Mouse (Mus musculus): ENCODE data around the gene Ctrb1. TPM values are rescaled to one million over a fixed set of nuclear protein-coding genes. Genes with fewer than 3 reads are reported as not detected.

Ctrb1 gene
- polyA plus RNA-seq, 1 experiment from 2014 or later: not detected

- H3K9me3 ChIP-seq: no peaks in the 10 kb centered on the region
- H3K4me1 ChIP-seq: peaks cover 11% of the 10 kb centered on the region
- H3K4me3 ChIP-seq: no peak overlapping the region
- no peak for ATAC-seq (ENCODE audit: insufficient number of reproducible peaks, insufficient read depth, low FRiP score, low TSS enrichment, low read depth)
- no peak overlapping the region for H3K27ac ChIP-seq
- H3K36me3 ChIP-seq: peaks cover 4% of the 10 kb centered on the region
- 91% methylated on average over 12 of the region's 12 CpGs for WGBS
- H3K27me3 ChIP-seq: no peaks in the 10 kb centered on the region
- H3K9ac ChIP-seq: no peak overlapping the region
- no peak overlapping the region for H3K4me2 ChIP-seq
These were observed 13.8 kb upstream of the Ctrb1 start for GRCm38 (mm10) chr8:111704585-111704984.

GRCm38 (mm10) chr8:111701380-111701779 lies 10.6 kb upstream of the Ctrb1 start:
- Histone ChIP-seq H3K4me1 (0 out of 2 replicates have a peak, but pooled peaks cover 3% of the 10 kb centered on the region), H3K9me3 (0 out of 2 replicates have a peak, but pooled peaks cover under 1% of the 10 kb centered on the region), H3K27me3 (no peaks in the 10 kb centered on the region), H3K4me2 (no peak overlapping the region), H3K36me3 (no peaks in the 10 kb centered on the region), H3K27ac (no peak overlapping the region), H3K4me3 (no peak overlapping the region), H3K9ac (no peak overlapping the region)
- no peak for ATAC-seq (ENCODE audit: insufficient number of reproducible peaks, insufficient read depth, low FRiP score, low TSS enrichment, low read depth)
- 79% methylated on average over 9 of the region's 9 CpGs for WGBS

- H3K9ac ChIP-seq: no peak overlapping the region
- ATAC-seq (ENCODE audit: insufficient number of reproducible peaks, insufficient read depth, low FRiP score, low TSS enrichment, low read depth): no peak
- WGBS: 92% methylated on average over 5 of the region's 5 CpGs
These were observed 9.9 kb upstream of the Ctrb1 start for GRCm38 (mm10) chr8:111700740-111701139.

GRCm38 (mm10) chr8:111700201-111700600 lies 9.4 kb upstream of the Ctrb1 start:
- Histone ChIP-seq H3K27me3 (no peaks in the 10 kb centered on the region), H3K27ac (no peak overlapping the region), H3K9ac (no peak overlapping the region), H3K9me3 (0 out of 2 replicates have a peak, but pooled peaks cover 5% of the 10 kb centered on the region), H3K36me3 (no peaks in the 10 kb centered on the region), H3K4me3 (no peak overlapping the region), H3K4me1 (no peaks in the 10 kb centered on the region), H3K4me2 (no peak overlapping the region)
- no peak for ATAC-seq (ENCODE audit: insufficient number of reproducible peaks, insufficient read depth, low FRiP score, low TSS enrichment, low read depth)
- 76% methylated on average over 3 of the region's 3 CpGs for WGBS

More at GRCm38 (mm10) chr8:111700740-111701139, 9.9 kb upstream of the Ctrb1 start:
- no peak overlapping the region for H3K27ac ChIP-seq
- H3K27me3 ChIP-seq: no peaks in the 10 kb centered on the region
- H3K9me3 ChIP-seq: 0 out of 2 replicates have a peak, but pooled peaks cover 5% of the 10 kb centered on the region
- H3K4me1 ChIP-seq: no peaks in the 10 kb centered on the region
- no peak overlapping the region for H3K4me3 ChIP-seq
- no peaks in the 10 kb centered on the region for H3K36me3 ChIP-seq
- no peak overlapping the region for H3K4me2 ChIP-seq

- ATAC-seq (ENCODE audit: insufficient number of reproducible peaks, insufficient read depth, low FRiP score, low TSS enrichment, low read depth): no peak
- Histone ChIP-seq H3K27me3 (no peaks in the 10 kb centered on the region), H3K9ac (no peak overlapping the region), H3K9me3 (0 out of 2 replicates have a peak, but pooled peaks cover 5% of the 10 kb centered on the region), H3K36me3 (no peaks in the 10 kb centered on the region), H3K4me3 (no peak overlapping the region), H3K4me1 (no peaks in the 10 kb centered on the region), H3K4me2 (no peak overlapping the region), H3K27ac (no peak overlapping the region)
- 8% methylated on average over 1 of the region's 1 CpGs for WGBS
These were observed 8.2 kb upstream of the Ctrb1 start for GRCm38 (mm10) chr8:111699035-111699434.

GRCm38 (mm10) chr8:111697655-111698054 lies 6.8 kb upstream of the Ctrb1 start:
- no peaks in the 10 kb centered on the region for H3K27me3 ChIP-seq
- no peaks in the 10 kb centered on the region for H3K4me1 ChIP-seq
- H3K36me3 ChIP-seq: no peaks in the 10 kb centered on the region
- no peak overlapping the region for H3K27ac ChIP-seq
- no peak overlapping the region for H3K9ac ChIP-seq
- no peak overlapping the region for H3K4me2 ChIP-seq
- WGBS: 85% methylated on average over 10 of the region's 10 CpGs
- H3K9me3 ChIP-seq: 0 out of 2 replicates have a peak, but pooled peaks cover 5% of the 10 kb centered on the region
- ATAC-seq (ENCODE audit: insufficient number of reproducible peaks, insufficient read depth, low FRiP score, low TSS enrichment, low read depth): no peak
- no peak overlapping the region for H3K4me3 ChIP-seq

- H3K36me3 ChIP-seq: no peaks in the 10 kb centered on the region
- WGBS: 66% methylated on average over 7 of the region's 7 CpGs
- no peak overlapping the region for H3K4me2 ChIP-seq
- no peak for ATAC-seq (ENCODE audit: insufficient number of reproducible peaks, insufficient read depth, low FRiP score, low TSS enrichment, low read depth)
- no peaks in the 10 kb centered on the region for H3K27me3 ChIP-seq
- no peak overlapping the region for H3K9ac ChIP-seq
- H3K4me1 ChIP-seq: no peaks in the 10 kb centered on the region
- no peak overlapping the region for H3K4me3 ChIP-seq
- H3K9me3 ChIP-seq: 0 out of 2 replicates have a peak, but pooled peaks cover 5% of the 10 kb centered on the region
- no peak overlapping the region for H3K27ac ChIP-seq
These were observed 4.6 kb upstream of the Ctrb1 start for GRCm38 (mm10) chr8:111695441-111695840.

GRCm38 (mm10) chr8:111693261-111693741 lies 2.5 kb upstream of the Ctrb1 start:
- H3K27me3 ChIP-seq: no peaks in the 10 kb centered on the region
- 0 out of 2 replicates have a peak, but pooled peaks cover 5% of the 10 kb centered on the region for H3K9me3 ChIP-seq
- H3K4me2 ChIP-seq: no peak overlapping the region
- no peak for ATAC-seq (ENCODE audit: insufficient number of reproducible peaks, insufficient read depth, low FRiP score, low TSS enrichment, low read depth)
- no peak overlapping the region for H3K9ac ChIP-seq
- no peak overlapping the region for H3K4me3 ChIP-seq
- H3K4me1 ChIP-seq: no peaks in the 10 kb centered on the region
- H3K36me3 ChIP-seq: no peaks in the 10 kb centered on the region
- no peak overlapping the region for H3K27ac ChIP-seq
- 52% methylated on average over 6 of the region's 6 CpGs for WGBS

GRCm38 (mm10) chr8:111686881-111687280 lies 3.9 kb downstream of the Ctrb1 start:
- 84% methylated on average over 13 of the region's 13 CpGs for WGBS

GRCm38 (mm10) chr8:111682521-111682920 lies 8.3 kb downstream of the Ctrb1 start:
- Histone ChIP-seq H3K27me3 (no peaks in the 10 kb centered on the region), H3K4me3 (no peak overlapping the region), H3K9me3 (no peaks in the 10 kb centered on the region), H3K27ac (no peak overlapping the region), H3K36me3 (no peaks in the 10 kb centered on the region), H3K4me2 (no peak overlapping the region), H3K4me1 (no peaks in the 10 kb centered on the region), H3K9ac (no peak overlapping the region)
- 29% methylated on average over 9 of the region's 9 CpGs for WGBS
- ATAC-seq (ENCODE audit: insufficient number of reproducible peaks, insufficient read depth, low FRiP score, low TSS enrichment, low read depth): no peak

More at GRCm38 (mm10) chr8:111686881-111687280, 3.9 kb downstream of the Ctrb1 start:
- Histone ChIP-seq H3K9me3 (no peaks in the 10 kb centered on the region), H3K4me3 (no peak overlapping the region), H3K4me2 (no peak overlapping the region), H3K4me1 (no peaks in the 10 kb centered on the region), H3K9ac (no peak overlapping the region), H3K27me3 (no peaks in the 10 kb centered on the region), H3K36me3 (no peaks in the 10 kb centered on the region), H3K27ac (no peak overlapping the region)
- ATAC-seq (ENCODE audit: insufficient number of reproducible peaks, insufficient read depth, low FRiP score, low TSS enrichment, low read depth): no peak

GRCm38 (mm10) chr8:111681153-111681552 lies 9.7 kb downstream of the Ctrb1 start:
- Histone ChIP-seq H3K9me3 (peaks cover 4% of the 10 kb centered on the region; the same call in 1 of the 2 replicates), H3K36me3 (0 out of 2 replicates have a peak, but pooled peaks cover 1% of the 10 kb centered on the region), H3K4me1 (no peaks in the 10 kb centered on the region), H3K27me3 (no peaks in the 10 kb centered on the region), H3K27ac (no peak overlapping the region), H3K4me3 (no peak overlapping the region), H3K9ac (no peak overlapping the region), H3K4me2 (no peak overlapping the region)
- 75% methylated on average over 11 of the region's 11 CpGs for WGBS
- ATAC-seq (ENCODE audit: insufficient number of reproducible peaks, insufficient read depth, low FRiP score, low TSS enrichment, low read depth): no peak

- ATAC-seq (ENCODE audit: insufficient number of reproducible peaks, insufficient read depth, low FRiP score, low TSS enrichment, low read depth): no peak
- Histone ChIP-seq H3K9ac (no peak overlapping the region), H3K36me3 (0 out of 2 replicates have a peak, but pooled peaks cover 4% of the 10 kb centered on the region), H3K4me2 (0 out of 2 replicates have a peak overlapping the region, but pooled peaks have one; percentile 26), H3K27ac (no peak overlapping the region), H3K4me1 (no peaks in the 10 kb centered on the region), H3K27me3 (no peaks in the 10 kb centered on the region), H3K9me3 (peaks cover 7% of the 10 kb centered on the region; the same call in 1 of the 2 replicates), H3K4me3 (0 out of 2 replicates have a peak overlapping the region, but pooled peaks have one; percentile 11)
- WGBS: 37% methylated on average over 17 of the region's 17 CpGs
These were observed 10.3 kb downstream of the Ctrb1 start for GRCm38 (mm10) chr8:111680423-111681028.

All from embryonic facial prominence, embryonic 13.5 days (tissue).